Mouse (Mus musculus) layer of hippocampus, adult 8-10 months (tissue): ENCODE measurements around the gene Hoxb9. TPM values are rescaled to one million over a fixed set of nuclear protein-coding genes. Genes with fewer than 3 reads are reported as not detected.

ENCODE experiments used
- DNase-seq, 2 experiments: peaks; one replicate each; pipeline ENCODE4 v3.0.0; 2022; ENCODE audit warnings: low spot score in 2 of 2
- total RNA-seq, 4 experiments: library from RNA; stranded (reverse); gene quantifications; 2 replicates each; pipeline ENCODE4 v1.2.4; 2022

Gene Hoxb9
- total RNA-seq, 4 experiments from 2014 or later, result not detected

- DNase-seq, result no peak
These were observed 13.8 kb downstream of the Hoxb9 start for GRCm38 (mm10) chr11:96284774-96285734.

- no peak for DNase-seq
These were observed 14.8 kb downstream of the Hoxb9 start, which contains the start of gene Hoxb7 for GRCm38 (mm10) chr11:96285771-96286738. Gene Hoxb7 (plus strand): TSS chr11:96286623.

- DNase-seq, result no peak
These were observed 15.6 kb downstream of the Hoxb9 start for GRCm38 (mm10) chr11:96286739-96287385.

- no peak for DNase-seq
These were observed 16.2 kb downstream of the Hoxb9 start for GRCm38 (mm10) chr11:96287411-96287810.

GRCm38 (mm10) chr11:96288455-96289221 lies 17.4 kb downstream of the Hoxb9 start:
- DNase-seq, result no peak

GRCm38 (mm10) chr11:96289293-96289692 lies 18.0 kb downstream of the Hoxb9 start:
- no peak for DNase-seq

- no peak for DNase-seq
These were observed 18.6 kb downstream of the Hoxb9 start for GRCm38 (mm10) chr11:96289837-96290236.

GRCm38 (mm10) chr11:96290705-96291355 lies 19.6 kb downstream of the Hoxb9 start:
- DNase-seq, result no peak

- DNase-seq, result no peak
These were observed 20.7 kb downstream of the Hoxb9 start, which contains the start of gene Hoxb6 for GRCm38 (mm10) chr11:96291681-96292564. Gene Hoxb6 (plus strand): TSS chr11:96292476.

- DNase-seq, result no peak
These were observed 21.5 kb downstream of the Hoxb9 start for GRCm38 (mm10) chr11:96292565-96293301.

- DNase-seq, result no peak
These were observed 22.2 kb downstream of the Hoxb9 start for GRCm38 (mm10) chr11:96293302-96293921.

GRCm38 (mm10) chr11:96294245-96295091 lies 23.2 kb downstream of the Hoxb9 start:
- DNase-seq, result peak in 1 of 2 experiments; percentile 41

GRCm38 (mm10) chr11:96295092-96295835 lies 24.0 kb downstream of the Hoxb9 start:
- no peak for DNase-seq

- DNase-seq, result no peak
These were observed 25.7 kb downstream of the Hoxb9 start for GRCm38 (mm10) chr11:96296997-96297396.

- DNase-seq, result no peak
These were observed 26.2 kb downstream of the Hoxb9 start for GRCm38 (mm10) chr11:96297428-96297827.
